Mouse (Mus musculus) cerebellum, adult 9-11 months (tissue): ENCODE data around the gene Mrpl48.

Source experiments
- DNase-seq: peaks from one replicate; pipeline ENCODE4 v3.0.0; 2022

Mrpl48 gene

DNA sequence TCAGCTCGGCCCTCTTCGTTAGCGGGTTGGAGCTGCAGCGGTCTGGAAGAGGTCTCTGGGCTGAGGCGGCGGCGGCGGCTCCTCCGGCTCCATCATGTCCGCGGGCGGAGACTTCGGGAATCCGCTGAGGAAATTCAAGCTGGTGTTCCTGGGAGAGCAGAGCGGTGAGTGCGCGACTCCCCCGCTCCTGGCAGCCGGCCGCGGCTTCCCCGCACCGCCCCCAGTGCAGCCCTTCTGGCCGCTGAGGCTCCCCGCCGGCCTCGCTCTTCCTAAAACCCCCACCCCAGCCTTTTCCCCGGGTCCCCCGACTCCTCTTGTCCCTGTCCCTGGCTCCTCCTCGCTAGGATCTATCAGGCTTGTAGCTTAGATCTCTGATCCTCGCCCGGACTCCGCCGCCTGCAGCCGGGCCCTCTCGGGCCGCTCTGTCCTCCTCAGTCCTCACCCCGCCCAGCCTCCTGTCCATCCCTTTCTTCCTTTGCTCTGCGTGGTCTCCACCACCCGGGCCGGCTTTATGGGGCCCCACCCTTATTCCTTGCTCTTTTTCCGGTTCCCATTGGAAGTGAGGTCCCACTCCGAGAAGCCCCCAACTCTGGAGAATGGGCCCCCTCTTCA, at the start of gene Mrpl48:
Gene Mrpl48 (minus strand): TSS at position 172 of the 612 bp plus-strand sequence.
- peak; percentile 83 for DNase-seq

DNA sequence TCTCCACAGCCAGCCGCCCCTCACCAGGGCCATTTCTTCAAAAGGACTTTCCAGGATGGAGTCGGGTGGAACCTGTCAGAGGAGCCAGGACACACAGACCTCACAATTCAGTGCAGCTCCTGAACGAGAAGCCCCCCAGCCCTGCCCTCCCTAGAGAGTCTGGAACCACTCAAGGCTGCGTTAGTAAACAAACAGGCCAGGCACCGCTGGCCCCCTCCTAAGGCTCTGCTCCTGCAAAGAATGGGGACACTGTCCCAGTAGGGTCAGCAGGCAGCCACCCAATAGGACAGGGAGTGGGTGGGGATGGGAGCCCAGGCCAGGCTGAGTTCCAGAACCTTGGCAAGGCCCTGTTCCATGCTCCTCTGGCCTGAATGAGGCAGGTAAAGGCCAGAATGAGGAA, 48.6 kb upstream of the Mrpl48 start:
- DNase-seq, result peak; percentile 36

DNA sequence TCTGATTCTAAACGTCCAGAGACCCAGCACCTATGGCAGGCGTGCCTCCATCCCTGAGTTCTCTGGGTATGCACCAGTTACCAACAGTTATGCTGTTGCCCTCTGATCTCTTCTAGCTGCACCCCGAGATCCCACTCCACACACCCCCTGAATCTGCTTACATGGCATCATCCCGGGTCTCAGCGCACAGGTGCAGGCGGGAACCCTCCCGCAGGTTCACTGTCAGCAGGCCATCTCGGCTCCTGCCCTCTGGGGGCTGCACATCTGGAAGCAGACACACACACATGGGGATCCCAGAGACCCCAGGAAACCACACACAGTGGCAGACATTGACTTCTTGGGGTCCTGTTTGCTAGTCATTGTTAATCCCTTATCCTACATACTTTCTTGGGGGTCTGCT, 46.3 kb upstream of the Mrpl48 start:
- DNase-seq, result no peak

GRCm38 (mm10) chr7:100653480-100654266, 45.6 kb upstream of the Mrpl48 start:
- peak; percentile 47 for DNase-seq

DNA sequence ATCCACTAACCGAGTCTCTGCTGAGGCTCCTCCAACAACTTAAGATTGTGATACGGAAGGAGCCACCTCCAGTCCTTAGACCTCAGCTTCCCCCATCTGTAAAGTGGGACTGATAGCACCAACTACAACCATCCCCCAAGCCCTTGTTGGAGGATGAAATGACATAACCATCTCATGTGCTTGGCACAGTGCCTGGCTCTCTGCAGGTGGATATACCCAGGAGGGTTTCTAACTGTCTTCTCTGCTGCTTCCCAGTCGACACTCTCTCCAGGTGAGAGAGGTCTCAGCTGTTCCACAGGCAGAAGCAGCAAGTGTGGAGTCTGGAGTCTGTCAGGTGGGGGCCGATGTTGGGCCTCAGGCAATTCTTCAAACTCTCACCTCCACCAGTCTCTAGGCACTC, 42.9 kb upstream of the Mrpl48 start:
- no peak for DNase-seq

- no peak for DNase-seq
Measured at GRCm38 (mm10) chr7:100650421-100650820, 42.3 kb upstream of the Mrpl48 start.

- no peak for DNase-seq
Measured at GRCm38 (mm10) chr7:100649826-100650225, 41.7 kb upstream of the Mrpl48 start.

GRCm38 (mm10) chr7:100649095-100649494, 41.0 kb upstream of the Mrpl48 start:
- no peak for DNase-seq

GRCm38 (mm10) chr7:100645147-100645546, 37.0 kb upstream of the Mrpl48 start:
- DNase-seq, result peak; percentile 38

DNA sequence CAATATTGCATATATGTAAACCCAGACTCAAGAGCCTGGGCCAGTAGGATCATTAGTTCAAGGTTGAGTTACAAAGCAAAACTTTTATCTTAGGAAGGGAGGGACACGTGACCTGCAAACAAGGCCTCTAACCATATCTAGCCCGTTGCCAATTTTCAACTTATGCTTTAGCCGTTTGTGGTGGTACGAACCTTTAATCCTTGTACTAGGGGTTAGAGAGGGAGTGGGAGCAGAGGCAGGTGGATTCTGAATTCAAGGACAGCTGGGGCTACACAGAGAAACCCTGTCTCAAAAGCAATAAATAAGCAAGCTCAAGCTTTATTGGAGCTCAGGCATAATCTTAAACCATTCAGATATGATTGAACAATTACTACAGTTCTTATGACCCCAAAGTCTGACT, 34.3 kb upstream of the Mrpl48 start:
- no peak for DNase-seq

GRCm38 (mm10) chr7:100637657-100638056, 29.6 kb upstream of the Mrpl48 start:
- DNase-seq, result no peak

GRCm38 (mm10) chr7:100624538-100624937, 16.4 kb upstream of the Mrpl48 start:
- DNase-seq, result no peak

DNA sequence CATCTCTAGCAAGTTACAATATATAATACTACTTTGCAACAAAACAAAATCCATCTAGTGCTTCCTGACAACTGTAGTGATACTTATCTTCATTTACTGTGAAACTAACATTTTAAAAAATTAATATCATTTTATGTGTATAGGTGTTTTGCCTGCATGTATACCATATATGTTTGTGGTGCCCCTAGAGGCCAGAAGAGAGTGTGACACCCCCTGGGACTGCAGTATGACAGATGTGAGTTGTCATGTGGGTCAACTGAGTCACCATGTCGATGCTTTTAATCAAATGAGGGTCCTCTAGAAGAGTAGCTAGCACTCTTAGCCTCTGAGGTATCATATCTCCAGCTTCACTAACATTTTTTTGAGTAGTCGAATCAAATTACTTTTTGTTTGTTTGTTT, 14.2 kb upstream of the Mrpl48 start:
- no peak for DNase-seq

DNA sequence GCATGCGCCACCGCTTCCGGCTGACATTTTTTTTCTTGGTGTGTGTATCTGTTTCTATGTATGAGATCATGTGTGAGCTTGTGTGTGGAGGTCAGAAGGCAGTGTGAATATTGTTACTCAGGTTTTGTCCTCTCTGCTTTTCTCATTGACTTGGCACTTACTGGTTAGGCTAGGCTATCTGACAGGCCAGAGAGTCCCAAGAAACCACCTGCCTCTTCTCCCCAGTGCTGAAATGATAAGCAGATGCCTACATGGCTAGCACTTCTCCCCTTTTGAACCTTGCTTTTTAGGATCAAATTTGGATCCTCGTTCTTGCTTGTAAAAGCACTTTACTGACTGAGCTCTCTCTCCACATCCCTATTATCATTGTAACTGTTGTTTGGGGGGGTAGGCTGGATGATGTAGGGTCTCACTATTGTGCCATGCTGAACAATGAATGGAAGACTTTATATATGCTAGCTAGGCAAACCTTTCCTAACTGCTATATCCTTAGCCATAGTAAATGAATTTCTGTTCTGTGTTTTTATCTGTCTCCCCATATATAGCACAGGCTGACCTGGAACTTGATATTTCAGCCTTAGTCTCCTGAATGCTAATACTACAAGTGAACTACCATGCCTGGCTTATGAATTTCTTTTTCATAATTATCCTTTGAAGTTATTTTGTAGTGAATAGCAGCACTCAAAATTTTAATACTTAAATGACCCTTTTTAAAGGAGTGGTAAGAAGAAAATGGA, 8.2 kb upstream of the Mrpl48 start:
- no peak for DNase-seq

- DNase-seq, result no peak
Measured at GRCm38 (mm10) chr7:100608910-100609309, 809 bp upstream of the Mrpl48 start.

- DNase-seq, result peak; percentile 99
Measured at GRCm38 (mm10) chr7:100607214-100608129, 629 bp downstream of the Mrpl48 start, which contains the start of gene Rab6a. TSS of gene Rab6a (plus strand) at chr7:100607410.

DNA sequence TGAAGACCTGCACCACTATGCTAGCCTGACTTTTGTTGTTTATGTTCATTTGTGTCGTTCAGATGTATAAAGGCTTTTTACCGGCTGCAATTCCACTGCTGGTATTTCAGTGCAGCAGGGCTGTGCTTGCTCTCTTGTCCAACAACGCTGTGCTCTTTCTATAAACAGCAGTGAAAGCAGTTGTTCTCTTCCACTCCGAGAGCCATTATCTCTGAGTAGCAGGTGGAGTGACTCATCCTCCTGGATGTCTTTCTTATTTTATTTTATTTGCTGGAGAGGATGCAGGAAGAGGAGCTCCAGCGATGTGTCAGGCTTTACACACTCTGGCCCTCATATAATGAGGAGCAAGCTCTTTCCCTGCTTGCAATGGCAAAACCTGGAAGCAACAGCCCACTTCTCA, 7.9 kb downstream of the Mrpl48 start:
- DNase-seq, result no peak

DNA sequence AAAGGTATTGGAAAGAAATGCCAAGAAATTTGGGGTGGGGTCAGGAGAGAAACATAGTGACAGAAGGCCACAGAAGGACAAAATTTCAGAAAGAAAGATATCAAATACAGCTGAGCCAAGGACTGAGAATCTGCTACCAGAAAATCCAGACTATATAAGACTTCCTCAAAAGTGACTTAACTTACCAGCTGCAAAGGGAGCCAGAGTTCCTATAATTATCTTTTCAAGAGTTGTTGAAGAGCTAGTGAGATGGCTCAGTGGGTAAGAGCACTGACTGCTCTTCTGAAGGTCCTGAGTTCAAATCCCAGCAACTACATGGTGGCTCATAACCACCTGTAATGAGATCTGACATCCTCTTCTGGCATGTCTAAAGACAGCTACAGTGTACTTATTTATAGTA, 14.8 kb downstream of the Mrpl48 start:
- no peak for DNase-seq

- no peak for DNase-seq
Measured at GRCm38 (mm10) chr7:100591522-100591852, 16.6 kb downstream of the Mrpl48 start.

DNA sequence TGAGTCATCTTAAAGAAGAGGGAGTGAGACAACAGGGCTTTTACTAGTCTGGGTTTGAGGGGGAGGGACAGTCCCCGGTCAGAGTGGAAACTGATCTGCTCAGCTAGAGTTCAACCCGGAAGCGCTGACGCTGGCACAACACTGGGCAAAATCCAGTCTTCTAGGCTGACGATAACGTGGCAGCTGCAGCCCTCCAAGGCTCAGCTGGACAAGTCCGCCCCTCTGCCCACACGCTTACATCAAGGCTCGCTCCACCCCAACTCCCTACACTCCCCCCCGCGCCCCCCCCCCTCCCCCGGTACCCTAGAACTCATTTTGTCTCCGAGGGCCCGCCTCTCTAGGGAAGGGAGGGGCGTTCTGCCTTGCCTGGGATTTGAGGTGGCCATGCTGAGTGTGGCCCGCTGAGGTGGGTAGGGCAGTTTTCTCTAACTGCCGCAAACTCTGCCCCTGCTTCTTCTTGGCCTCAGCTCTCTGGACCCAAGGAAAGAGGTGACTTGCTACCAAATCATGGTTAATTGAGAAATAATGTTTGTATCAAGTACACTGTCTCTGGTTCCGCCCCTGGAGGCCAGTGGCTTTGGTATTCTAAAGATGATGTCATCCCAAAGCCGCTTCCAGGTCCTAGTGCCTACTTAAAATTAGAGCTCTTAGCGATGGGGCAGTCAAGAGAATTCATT, 17.1 kb downstream of the Mrpl48 start:
- DNase-seq, result peak; percentile 85

DNA sequence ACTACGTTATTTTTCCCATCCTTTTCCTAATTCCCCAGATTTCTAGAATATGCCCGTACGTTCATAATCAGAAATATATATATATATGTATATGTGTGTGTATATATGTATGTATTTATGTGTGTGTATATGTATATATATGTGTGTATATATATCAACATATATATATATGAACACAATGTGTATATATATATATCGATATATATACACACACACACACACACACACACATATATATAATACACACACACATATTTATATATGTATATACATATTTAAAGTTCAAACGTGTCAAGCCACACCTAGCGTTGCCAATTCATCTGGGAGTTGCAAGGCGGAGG, 17.6 kb downstream of the Mrpl48 start:
- DNase-seq, result no peak

DNA sequence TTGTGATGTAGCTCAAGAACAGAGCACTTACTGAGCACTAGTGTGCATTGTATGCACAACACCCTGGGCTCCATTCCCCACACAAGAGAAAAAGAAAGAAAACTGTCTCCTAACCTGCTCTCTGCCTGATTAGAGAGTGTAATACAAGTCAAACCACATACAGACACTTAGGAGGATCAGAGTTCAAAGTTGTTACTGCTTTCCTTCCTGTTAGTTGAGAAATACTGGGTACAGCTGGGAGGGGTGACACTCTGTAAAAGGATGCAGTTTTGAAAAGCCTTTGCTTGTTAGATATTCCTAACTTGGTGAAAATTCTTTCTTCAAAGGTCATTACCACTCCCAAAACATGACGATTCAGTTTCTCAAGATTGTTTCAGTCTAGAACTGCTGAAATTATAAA, 18.3 kb downstream of the Mrpl48 start:
- no peak for DNase-seq
